Mouse (Mus musculus) cerebellum, postnatal 4 days (tissue): ENCODE measurements around the gene Capza1.
A peak's percentile ranks its signal among the peaks of the same experiment; 100 is the strongest.
"Not testable (repeated sequence)": the region's sequence is repeated elsewhere in the genome, so short reads cannot be mapped to it uniquely, and the experiment has no call there.

Experiments
- DNase-seq, 2 experiments: peaks; one replicate each; pipeline ENCODE4 v3.0.0; 2022; ENCODE audit warnings: low spot score in 2 of 2, mixed read lengths in 1 of 2

Gene Capza1

DNA sequence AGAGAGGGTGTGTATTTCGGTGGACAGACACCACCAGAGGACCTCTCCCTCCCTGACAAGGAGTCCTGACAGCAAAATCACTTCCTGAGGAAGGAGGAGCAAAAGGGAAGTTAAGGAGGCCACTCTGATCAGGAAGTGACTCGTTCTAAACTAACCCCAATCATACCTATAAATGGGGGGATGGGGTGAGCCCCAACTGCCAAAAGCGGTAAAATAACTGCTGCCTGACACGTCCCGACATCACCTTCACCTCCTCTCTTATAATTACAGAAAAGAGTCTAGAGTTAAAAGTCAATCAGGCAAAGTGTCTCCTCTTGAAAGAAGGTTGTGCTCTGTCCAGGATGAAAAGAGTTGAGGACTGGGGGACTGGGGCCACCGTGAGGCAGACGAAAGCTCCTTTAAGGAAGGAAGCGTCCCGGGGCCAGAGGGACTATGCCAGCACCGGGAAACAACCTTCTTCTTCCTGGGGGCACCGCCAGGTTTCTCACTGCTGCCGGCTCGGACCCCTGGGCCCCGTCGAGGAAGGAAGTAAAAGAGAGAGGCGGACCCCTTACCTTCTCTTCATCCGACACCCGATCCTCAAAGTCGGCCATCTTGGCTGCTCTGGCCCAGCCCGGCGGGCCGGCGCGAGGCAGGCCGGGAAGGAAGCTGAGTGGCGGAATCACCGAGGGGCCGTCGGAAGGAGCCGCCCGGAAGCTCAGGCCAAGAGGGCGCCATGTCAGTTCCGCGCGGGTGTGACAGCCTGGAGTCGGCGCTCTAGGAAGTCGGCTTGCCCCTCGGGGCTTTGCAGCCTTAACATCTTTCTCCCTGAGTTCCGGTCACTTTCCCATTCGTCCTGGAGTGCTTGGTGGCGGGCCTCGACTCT lies at the start of gene Capza1, which contains the start of gene St7l:
Gene Capza1, minus strand, starts transcription at position 720 of the 865 bp plus-strand sequence.
Gene St7l, plus strand, starts transcription at position 220 of the 865 bp plus-strand sequence.
- peak; percentile 70 to 87 for DNase-seq

DNA sequence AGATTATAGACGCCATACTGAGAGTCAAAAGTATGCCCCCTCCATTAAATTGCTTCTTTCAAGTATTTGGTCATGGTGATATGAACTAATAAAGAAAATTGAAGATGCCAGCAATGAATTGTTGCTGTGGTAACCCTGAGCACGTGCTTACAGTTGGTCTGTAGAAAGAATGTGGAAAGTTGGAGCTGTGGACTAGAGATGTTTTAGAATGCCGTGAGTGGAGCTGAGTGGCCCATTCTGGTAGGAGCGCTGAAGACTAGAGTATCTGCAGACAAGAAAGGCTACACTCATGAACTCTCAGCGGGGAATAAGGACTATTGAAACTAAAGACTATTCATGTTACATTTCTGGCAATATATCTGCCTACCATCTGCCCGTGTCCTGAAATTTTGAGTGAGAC lies 44.9 kb upstream of the Capza1 start:
- no peak for DNase-seq

DNA sequence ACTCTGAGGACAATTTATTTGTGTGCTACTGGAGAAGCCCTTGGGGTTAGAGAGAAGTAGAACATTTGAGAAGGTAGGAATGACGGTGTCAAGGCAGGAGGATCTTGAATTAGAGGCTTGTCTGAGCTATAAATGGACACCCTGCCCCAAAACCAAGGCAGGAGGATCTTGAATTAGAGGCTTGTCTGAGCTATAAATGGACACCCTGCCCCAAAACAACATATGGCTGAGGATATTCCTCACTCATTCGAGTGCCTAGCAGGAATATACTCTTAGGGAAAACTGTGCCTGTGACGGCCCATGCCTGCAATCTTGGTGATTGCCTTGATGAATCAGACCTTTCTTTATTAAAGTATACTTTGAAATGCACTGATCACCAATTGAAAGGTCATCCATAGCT lies 41.7 kb upstream of the Capza1 start:
- DNase-seq, result no peak

DNA sequence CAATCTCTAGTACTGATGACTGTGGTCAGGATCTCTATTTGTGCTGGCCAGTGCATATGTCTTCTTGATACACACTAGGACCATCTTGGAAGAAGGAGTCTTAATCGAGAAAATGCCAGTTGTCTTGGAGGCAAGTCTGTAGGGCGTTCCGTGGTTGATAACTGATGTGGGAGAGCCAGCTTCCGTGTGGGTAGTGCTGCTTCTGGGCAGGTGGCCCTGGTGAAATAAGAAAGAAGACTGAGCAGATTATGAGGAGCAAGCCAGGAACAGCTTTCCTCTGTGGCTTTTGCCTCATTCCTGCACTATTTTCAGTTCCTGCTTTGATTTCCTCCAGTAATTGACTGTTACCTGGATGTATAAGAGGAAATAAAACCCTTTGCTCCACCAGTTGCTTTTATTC lies 41.1 kb upstream of the Capza1 start:
- no peak for DNase-seq

DNA sequence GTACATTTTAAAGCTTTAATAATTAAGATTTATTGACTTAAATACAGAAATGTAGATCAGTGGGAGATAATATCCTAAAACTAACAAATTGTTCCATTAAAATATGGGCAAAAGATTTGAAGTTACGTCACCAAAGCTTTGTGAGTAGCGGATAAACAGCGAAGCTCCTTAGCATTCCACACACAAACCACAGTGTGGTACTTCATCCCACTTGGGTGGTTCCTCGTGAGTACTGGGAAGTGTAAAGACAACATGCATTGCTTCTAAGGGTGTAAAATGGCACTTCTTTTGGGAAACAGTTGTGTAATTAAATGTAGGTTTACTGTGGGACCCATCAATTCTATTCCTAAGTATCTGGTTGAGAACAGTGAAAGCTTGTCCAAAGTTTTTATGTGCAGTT lies 36.8 kb upstream of the Capza1 start:
- DNase-seq, result no peak

DNA sequence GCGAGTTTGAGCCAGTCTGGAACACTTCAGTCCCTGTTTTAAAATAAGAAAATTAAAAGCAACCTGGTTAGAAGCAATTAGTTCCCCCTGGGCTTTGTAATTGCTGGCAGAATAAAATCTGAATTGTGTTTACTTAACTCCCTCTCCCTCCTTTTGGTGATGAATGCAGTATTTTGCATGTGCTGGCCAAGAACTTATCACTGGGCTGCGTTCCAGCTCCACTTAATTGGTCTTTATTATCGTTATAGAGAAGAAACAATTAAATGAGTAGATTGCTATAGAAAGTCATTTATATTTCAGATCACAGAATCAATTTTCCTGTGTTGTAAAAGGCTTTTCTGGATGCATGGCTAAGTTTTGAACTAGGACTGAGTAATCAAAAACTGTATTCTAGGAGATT lies 31.8 kb upstream of the Capza1 start:
- no peak for DNase-seq

DNA sequence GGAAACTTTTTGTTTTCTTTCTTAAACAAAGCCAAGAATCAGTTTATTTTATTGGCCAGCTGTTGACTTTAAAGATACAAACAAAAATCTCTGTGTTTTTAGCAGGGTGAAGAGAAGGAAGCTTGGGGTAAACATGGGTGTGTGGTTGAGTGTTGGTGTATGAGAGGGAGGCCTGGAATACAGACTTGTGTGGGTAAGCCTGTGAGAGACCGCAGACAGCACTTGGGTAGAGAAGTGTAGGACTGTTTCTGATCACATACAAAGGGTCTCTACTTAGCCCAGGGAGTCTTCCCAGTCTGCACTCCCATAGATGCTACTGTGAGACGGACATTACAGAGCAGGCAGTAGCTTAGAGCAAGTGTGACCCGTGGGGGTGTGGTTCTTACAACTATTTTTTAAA lies 24.3 kb upstream of the Capza1 start:
- DNase-seq, result no peak

DNA sequence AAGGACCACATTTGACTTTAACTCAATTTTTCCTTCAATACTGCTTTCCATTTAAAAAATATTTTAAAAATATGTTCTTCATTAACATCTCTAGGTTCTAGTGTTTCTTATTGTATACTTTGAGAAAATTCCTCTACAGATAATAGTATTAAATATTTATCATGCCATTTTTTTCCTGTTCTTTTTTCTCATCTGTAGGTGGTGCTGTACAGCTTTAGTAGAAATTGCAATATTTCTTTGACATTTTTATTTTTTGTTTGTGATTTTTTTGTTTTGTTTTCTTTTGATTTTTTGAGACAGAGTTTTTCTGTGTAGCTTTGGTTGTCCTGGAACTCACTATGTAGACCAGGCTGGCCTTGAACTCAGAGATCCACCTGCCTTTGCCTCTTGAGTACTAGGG lies 5.3 kb upstream of the Capza1 start:
- no peak for DNase-seq

DNA sequence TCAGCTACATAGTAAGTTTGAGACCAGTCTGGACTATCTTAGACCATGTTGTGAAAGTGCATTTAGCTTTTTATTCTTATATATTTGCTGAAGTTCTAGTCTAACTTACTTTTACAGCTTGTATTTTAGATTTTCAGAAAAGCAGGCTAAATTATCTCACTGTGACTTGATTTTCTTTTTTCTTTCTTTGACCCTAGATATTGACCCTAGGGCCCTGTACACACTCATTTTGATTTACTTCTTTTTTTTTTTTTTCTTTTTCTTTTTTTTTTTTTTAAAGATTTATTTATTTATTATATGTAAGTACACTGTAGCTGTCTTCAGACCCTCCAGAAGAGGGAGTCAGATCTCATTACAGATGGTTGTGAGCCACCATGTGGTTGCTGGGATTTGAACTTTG lies 2.4 kb upstream of the Capza1 start:
- not testable (repeated sequence) for DNase-seq

DNA sequence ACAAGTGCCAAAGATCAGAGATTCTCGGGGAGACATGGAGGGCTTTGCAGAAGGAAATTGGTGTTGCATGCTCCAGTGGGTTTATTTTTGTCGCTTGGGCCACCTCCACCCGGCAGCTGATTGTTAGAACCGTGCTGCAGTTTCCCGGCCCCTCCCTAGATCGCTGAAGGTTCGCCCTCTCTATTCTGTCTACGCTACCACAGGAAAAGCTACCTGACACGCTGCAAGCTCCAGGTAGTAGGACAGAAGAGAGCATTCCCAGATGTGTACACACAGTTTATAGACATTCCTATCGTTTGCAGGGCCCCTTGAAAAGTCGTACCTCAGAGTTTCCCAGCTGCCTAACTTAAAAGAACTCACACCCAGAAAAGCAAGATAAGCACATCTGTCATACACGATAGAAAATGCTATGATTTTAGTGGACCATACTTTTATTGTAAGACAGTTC lies 1.1 kb upstream of the Capza1 start:
- no peak for DNase-seq

- DNase-seq, result peak; percentile 75 to 87
Measured at GRCm38 (mm10) chr3:104864651-104865340, 491 bp upstream of the Capza1 start.

GRCm38 (mm10) chr3:104858560-104858959 lies 5.7 kb downstream of the Capza1 start:
- no peak for DNase-seq

DNA sequence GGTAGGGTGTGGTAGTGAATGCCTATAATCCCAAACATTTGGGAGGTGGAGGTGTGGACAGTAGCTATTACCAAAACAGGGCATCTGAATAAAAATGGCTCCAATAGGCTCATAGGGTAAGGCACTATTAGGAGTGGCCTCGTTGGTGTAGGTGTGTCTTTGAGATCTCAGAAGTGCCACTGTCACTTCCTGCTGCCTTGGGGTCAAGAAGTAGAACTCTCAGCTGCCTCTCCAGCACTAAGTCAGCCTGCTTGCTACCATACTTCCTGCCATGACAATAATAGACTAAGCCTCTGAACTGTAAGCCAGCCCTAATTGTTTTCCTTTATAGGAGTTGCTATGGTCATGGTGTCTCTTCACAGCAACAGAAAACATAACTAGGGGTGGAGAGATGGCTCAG lies 8.2 kb downstream of the Capza1 start:
- no peak for DNase-seq

- no peak for DNase-seq
Measured at GRCm38 (mm10) chr3:104854866-104855265, 9.4 kb downstream of the Capza1 start.

DNA sequence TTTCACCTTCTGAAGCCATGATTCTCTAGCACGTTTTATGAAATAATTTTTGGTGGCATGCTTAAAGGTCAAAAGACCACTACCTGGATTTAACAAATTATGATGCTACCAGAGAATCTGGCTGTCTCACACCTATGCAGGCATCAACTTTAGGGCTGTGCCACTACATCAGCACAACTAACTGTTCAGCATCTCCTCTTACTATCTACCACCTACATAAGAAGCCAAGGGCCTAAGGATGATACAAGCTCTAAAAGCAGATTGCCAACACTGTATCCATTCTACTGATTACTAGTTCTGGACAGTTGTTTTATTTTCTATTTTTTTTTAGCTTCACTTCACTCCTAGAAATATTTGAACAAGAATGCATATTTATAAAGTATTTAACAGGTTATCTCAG lies 9.8 kb downstream of the Capza1 start:
- DNase-seq, result no peak

DNA sequence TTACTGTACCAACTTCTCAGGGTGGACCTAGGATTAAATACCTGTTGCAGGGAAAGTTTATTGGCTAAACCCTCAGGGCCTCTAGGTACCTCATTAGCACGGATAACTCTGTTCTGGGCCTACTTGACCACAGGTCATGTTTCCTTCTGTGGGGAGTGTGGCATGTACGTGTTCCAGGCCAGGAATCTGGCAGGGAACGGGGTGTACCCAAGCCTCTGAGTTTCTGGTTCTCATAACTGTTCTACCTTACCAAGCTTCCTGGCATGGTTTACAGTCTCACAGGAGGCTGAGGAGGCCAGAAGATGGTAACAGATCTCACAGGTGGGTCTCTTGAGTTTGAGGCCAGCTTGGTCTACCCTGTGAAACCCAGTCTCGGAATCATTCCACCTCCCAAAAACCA lies 17.7 kb downstream of the Capza1 start:
- DNase-seq, result no peak

DNA sequence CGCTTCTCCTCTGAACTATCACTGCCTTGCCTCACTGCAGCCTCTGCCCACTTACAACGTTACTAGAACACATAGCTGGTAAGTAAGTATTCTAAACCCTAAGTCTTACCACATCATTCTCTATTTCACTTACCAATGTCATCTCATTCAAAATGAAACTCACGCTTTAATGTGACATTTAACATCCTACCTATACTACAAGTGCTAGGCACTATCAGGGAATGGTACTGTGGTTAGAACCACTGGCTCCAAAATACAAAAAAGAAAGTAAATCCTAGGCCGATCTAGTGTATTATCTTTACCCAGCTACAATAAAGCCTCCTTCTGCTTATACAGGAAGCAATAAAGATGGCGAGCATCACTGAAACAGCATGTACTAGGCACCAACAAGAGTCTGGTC lies 23.3 kb downstream of the Capza1 start:
- DNase-seq, result no peak

DNA sequence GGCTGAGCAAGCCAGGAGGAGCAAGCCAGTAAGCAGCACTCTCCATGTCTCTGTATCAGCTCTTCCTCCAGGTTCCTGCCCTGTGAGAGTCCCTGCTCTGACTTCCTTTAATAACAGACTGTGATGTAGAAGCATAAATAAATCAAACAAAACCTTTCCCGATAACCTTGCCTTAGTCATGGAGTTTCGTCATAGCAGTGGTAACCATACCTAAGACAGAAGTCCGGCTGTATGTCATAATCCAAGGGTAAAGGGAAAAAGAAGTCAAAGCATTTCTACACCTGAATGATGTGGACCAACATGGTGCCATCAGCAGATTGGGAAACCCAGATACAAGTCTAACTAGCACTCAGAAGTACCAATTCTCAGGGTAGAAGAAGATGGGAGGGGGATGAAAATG lies 28.5 kb downstream of the Capza1 start:
- DNase-seq, result no peak

GRCm38 (mm10) chr3:104822413-104822812 lies 41.9 kb downstream of the Capza1 start:
- no peak for DNase-seq

DNA sequence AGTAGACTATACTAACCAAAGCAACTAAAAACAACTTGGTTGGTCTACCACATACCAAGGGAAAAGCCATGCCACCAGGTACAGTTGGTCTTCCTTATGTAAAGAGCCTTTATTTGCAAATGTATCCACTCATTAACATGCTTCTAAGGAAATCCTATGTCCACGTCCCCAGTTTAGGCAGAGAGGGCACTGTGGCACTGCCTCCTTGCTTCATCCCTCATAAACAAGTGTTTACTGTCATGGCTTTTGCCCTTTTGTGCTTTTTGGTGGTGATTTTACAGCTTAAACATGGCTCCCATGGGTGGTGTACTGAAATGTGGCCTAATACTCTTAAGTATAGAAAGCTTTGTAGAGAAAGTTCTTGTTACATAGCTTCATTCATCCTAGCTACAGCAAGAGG lies 43.9 kb downstream of the Capza1 start:
- no peak for DNase-seq

- DNase-seq, result no peak
Measured at GRCm38 (mm10) chr3:104818749-104819134, 45.6 kb downstream of the Capza1 start.

GRCm38 (mm10) chr3:104817991-104818748 lies 46.1 kb downstream of the Capza1 start, which contains the start of gene Mov10:
TSS of gene Mov10 (minus strand) at chr3:104818563.
- DNase-seq, result peak in 1 of 2 experiments; percentile 55
